Mouse (Mus musculus) midbrain, postnatal 0 days (tissue): ENCODE results near the gene Kcnk3. TPM values are rescaled to one million over a fixed set of nuclear protein-coding genes. Genes with fewer than 3 reads are reported as not detected.
A peak's percentile ranks its signal among the peaks of the same experiment; 100 is the strongest.

Experiments used
- ATAC-seq: fragments of 200-750 bp; cut with Nextera tagmentation; 2 replicates; pipeline ENCODE4 v1.8.0; 2017; ENCODE audit warnings: moderate number of reproducible peaks, mild to moderate bottlenecking, moderate TSS enrichment, moderate library complexity; ENCODE audit not compliant: low FRiP score
- DNase-seq: peaks from one replicate; pipeline ENCODE4 v3.0.0-alpha.2; 2015; ENCODE audit warnings: low spot score
- H3K27ac ChIP-seq: fragments of 300-500 bp; sonication (generic); 2 replicates; pipeline ENCODE4 v1.5.1; 2014; ENCODE audit warnings: low read depth, mild to moderate bottlenecking, low read length, mixed read lengths
- H3K27me3 ChIP-seq: fragments of 300-500 bp; sonication (generic); 2 replicates; pipeline ENCODE4 v1.6.1; 2014; ENCODE audit warnings: low read length, control low read depth, mixed read lengths; ENCODE audit not compliant: insufficient read depth
- H3K36me3 ChIP-seq: fragments of 300-500 bp; sonication (generic); 2 replicates; pipeline ENCODE4 v1.6.1; 2014; ENCODE audit warnings: low read length, control low read depth, mixed read lengths; ENCODE audit not compliant: insufficient read depth
- H3K4me1 ChIP-seq: fragments of 300-500 bp; sonication (generic); 2 replicates; pipeline ENCODE4 v1.6.1; 2014; ENCODE audit warnings: mild to moderate bottlenecking, control low read depth, antibody characterized with exemption, low read length, mixed read lengths; ENCODE audit not compliant: insufficient read depth
- H3K4me2 ChIP-seq: fragments of 300-500 bp; sonication (generic); 2 replicates; pipeline ENCODE4 v1.6.1; 2014; ENCODE audit warnings: low read depth, mild to moderate bottlenecking, low read length, mixed read lengths; ENCODE audit not compliant: poor library complexity, severe bottlenecking
- H3K4me3 ChIP-seq: fragments of 300-500 bp; sonication (generic); 2 replicates; pipeline ENCODE4 v1.5.1; 2014; ENCODE audit warnings: low read depth, mild to moderate bottlenecking, low read length, moderate library complexity
- H3K9ac ChIP-seq: fragments of 300-500 bp; sonication (generic); replicated peaks from 2 replicates; pipeline ENCODE4 v1.6.1; 2014; ENCODE audit warnings: mild to moderate bottlenecking, low read length, moderate library complexity, mixed read lengths; ENCODE audit not compliant: poor library complexity, severe bottlenecking
- H3K9me3 ChIP-seq: fragments of 300-500 bp; sonication (generic); 2 replicates; pipeline ENCODE4 v1.6.1; 2016; ENCODE audit warnings: low read length, control low read depth
- CTCF ChIP-seq: IDR thresholded peaks from 2 replicates; pipeline ENCODE4 v1.5.1; 2016; ENCODE audit warnings: antibody characterized with exemption, mild to moderate bottlenecking
- WGBS: fragments of 180-500 bp; shearing (Covaris S2); extraction: QIAGEN DNeasy Blood & Tissue Kit; methylation state at CpG from one replicate; pipeline ENCODE4 v1.1.7; 2014; 5-methylcytosine and 5-hydroxymethylcytosine counted together
- polyA plus RNA-seq: library from polyadenylated mRNA; unstranded; fragments of >200 nt; fragmentation: Nextera tagmentation; extraction: Ambion mirVana; gene quantifications from 2 replicates; pipeline ENCODE4 v1.2.1, GENCODE M21; 2015
- total RNA-seq: library from RNA; depleted of rRNA; stranded (reverse); fragments of >200 nt; gene quantifications from 2 replicates; pipeline ENCODE4 v1.2.3, GENCODE M21; 2014

The Kcnk3 gene
- total and polyA plus RNA-seq, 2 experiments from 2014 or later = 12.2 to 21.8 TPM

GRCm38 (mm10) chr5:30612575-30612974 lies 24.6 kb downstream of the Kcnk3 start:
- H3K27ac ChIP-seq = no peak overlapping the region
- no peak for TF ChIP-seq CTCF
- H3K4me1 ChIP-seq = no peaks in the 10 kb centered on the region
- 93% methylated on average over 4 of the region's 4 CpGs for WGBS
- H3K4me2 ChIP-seq = no peak overlapping the region
- ATAC-seq (no peak), DNase-seq (no peak)
- no peak overlapping the region for H3K4me3 ChIP-seq
- H3K36me3 ChIP-seq = no peaks in the 10 kb centered on the region
- H3K9me3 ChIP-seq = no peaks in the 10 kb centered on the region
- H3K9ac ChIP-seq = no peak overlapping the region
- H3K27me3 ChIP-seq = no peaks in the 10 kb centered on the region

GRCm38 (mm10) chr5:30613242-30613641 lies 25.3 kb downstream of the Kcnk3 start:
- no peak for TF ChIP-seq CTCF
- Histone ChIP-seq H3K9ac (no peak overlapping the region), H3K4me3 (no peak overlapping the region), H3K27ac (no peak overlapping the region), H3K36me3 (no peaks in the 10 kb centered on the region), H3K27me3 (no peaks in the 10 kb centered on the region), H3K9me3 (no peaks in the 10 kb centered on the region), H3K4me2 (no peak overlapping the region), H3K4me1 (no peaks in the 10 kb centered on the region)
- ATAC-seq = no peak
- WGBS = 81% methylated on average over 8 of the region's 8 CpGs
- DNase-seq = no peak

GRCm38 (mm10) chr5:30614221-30614620 lies 26.3 kb downstream of the Kcnk3 start:
- no peaks in the 10 kb centered on the region for H3K9me3 ChIP-seq
- H3K4me1 ChIP-seq = no peaks in the 10 kb centered on the region
- no peak overlapping the region for H3K27ac ChIP-seq
- H3K36me3 ChIP-seq = no peaks in the 10 kb centered on the region
- no peak overlapping the region for H3K9ac ChIP-seq
- 25% methylated on average over 1 of the region's 1 CpGs for WGBS
- H3K4me3 ChIP-seq = no peak overlapping the region
- no peak for ATAC-seq
- H3K27me3 ChIP-seq = no peaks in the 10 kb centered on the region
- TF ChIP-seq CTCF = no peak
- no peak overlapping the region for H3K4me2 ChIP-seq
- peak; percentile 50 for DNase-seq

- Histone ChIP-seq H3K4me3 (no peak overlapping the region), H3K27me3 (no peaks in the 10 kb centered on the region), H3K4me1 (no peaks in the 10 kb centered on the region), H3K9ac (no peak overlapping the region), H3K27ac (no peak overlapping the region), H3K9me3 (no peaks in the 10 kb centered on the region), H3K4me2 (no peak overlapping the region), H3K36me3 (no peaks in the 10 kb centered on the region)
- WGBS = 45% methylated on average over 6 of the region's 6 CpGs
- DNase-seq = no peak
- no peak for ATAC-seq
- no peak for TF ChIP-seq CTCF
Observed at GRCm38 (mm10) chr5:30615416-30615815, 27.4 kb downstream of the Kcnk3 start.

GRCm38 (mm10) chr5:30615819-30616218 lies 27.8 kb downstream of the Kcnk3 start:
- no peak overlapping the region for H3K27ac ChIP-seq
- WGBS = 81% methylated on average over 4 of the region's 4 CpGs
- H3K27me3 ChIP-seq = no peaks in the 10 kb centered on the region
- no peaks in the 10 kb centered on the region for H3K9me3 ChIP-seq
- no peak overlapping the region for H3K4me3 ChIP-seq
- no peak overlapping the region for H3K9ac ChIP-seq
- H3K4me2 ChIP-seq = no peak overlapping the region
- DNase-seq (no peak), ATAC-seq (no peak)
- no peaks in the 10 kb centered on the region for H3K4me1 ChIP-seq
- no peaks in the 10 kb centered on the region for H3K36me3 ChIP-seq
- no peak for TF ChIP-seq CTCF

GRCm38 (mm10) chr5:30616644-30617043 lies 28.7 kb downstream of the Kcnk3 start:
- DNase-seq (no peak), ATAC-seq (no peak)
- no peak overlapping the region for H3K9ac ChIP-seq
- no peak overlapping the region for H3K27ac ChIP-seq
- peaks cover 6% of the 10 kb centered on the region for H3K27me3 ChIP-seq
- H3K4me1 ChIP-seq = no peaks in the 10 kb centered on the region
- no peaks in the 10 kb centered on the region for H3K9me3 ChIP-seq
- H3K4me3 ChIP-seq = no peak overlapping the region
- TF ChIP-seq CTCF = no peak
- WGBS = 25% methylated on average over 3 of the region's 3 CpGs
- H3K4me2 ChIP-seq = no peak overlapping the region
- no peaks in the 10 kb centered on the region for H3K36me3 ChIP-seq
